Mouse (Mus musculus) liver, adult 2 months (tissue): ENCODE measurements around the gene Olfr1058. TPM values are rescaled to one million over a fixed set of nuclear protein-coding genes. Genes with fewer than 3 reads are reported as not detected.
"Not testable (repeated sequence)": the region's sequence is repeated elsewhere in the genome, so short reads cannot be mapped to it uniquely, and the experiment has no call there.

Experiments
- DNase-seq: peaks from one replicate; pipeline ENCODE4 v3.0.0-alpha.2; 2011; ENCODE audit warnings: low read depth, low spot score; ENCODE audit errors: extremely low read depth
- H3K27ac ChIP-seq: fragments of 200-500 bp; replicated peaks from 2 replicates; pipeline ENCODE4 v1.5.1; 2012; ENCODE audit warnings: low read depth, mild to moderate bottlenecking, control low read depth, inconsistent platforms, low read length; ENCODE audit not compliant: insufficient read depth
- H3K27me3 ChIP-seq: fragments of 200-500 bp; 2 replicates; pipeline ENCODE4 v1.6.1; 2012; ENCODE audit warnings: mild to moderate bottlenecking, moderate library complexity, low read length, inconsistent platforms; ENCODE audit not compliant: control insufficient read depth, insufficient read depth
- H3K36me3 ChIP-seq: fragments of 200-500 bp; 2 replicates; pipeline ENCODE4 v1.6.1; 2012; ENCODE audit warnings: low read length, inconsistent platforms; ENCODE audit not compliant: control insufficient read depth, insufficient read depth
- H3K4me1 ChIP-seq: fragments of 200-500 bp; 2 replicates; pipeline ENCODE4 v1.6.1; 2011; ENCODE audit warnings: low read length; ENCODE audit not compliant: control insufficient read depth, insufficient read depth
- H3K4me3 ChIP-seq: fragments of 200-500 bp; 2 replicates; pipeline ENCODE4 v1.5.1; 2011; ENCODE audit warnings: low read depth, mild to moderate bottlenecking, control low read depth, low read length, moderate library complexity; ENCODE audit not compliant: insufficient read depth
- H3K79me2 ChIP-seq: fragments of 200-500 bp; 2 replicates; pipeline ENCODE4 v1.6.1; 2012; ENCODE audit warnings: inconsistent platforms, mild to moderate bottlenecking, low read length, moderate library complexity; ENCODE audit not compliant: control insufficient read depth, insufficient read depth
- H3K9ac ChIP-seq: fragments of 200-500 bp; 2 replicates; pipeline ENCODE4 v1.6.1; 2012; ENCODE audit warnings: low read depth, mild to moderate bottlenecking, control low read depth, inconsistent platforms, low read length
- CTCF ChIP-seq: fragments of 200-500 bp; IDR thresholded peaks from 2 replicates; pipeline ENCODE4 v1.5.1; 2011; ENCODE audit warnings: low read depth, low read length, control low read depth
- POLR2A ChIP-seq: fragments of 200-500 bp; IDR thresholded peaks from 2 replicates; pipeline ENCODE4 v1.6.1; 2011; ENCODE audit warnings: low read length, control low read depth; ENCODE audit not compliant: insufficient read depth; ENCODE audit errors: extremely low read depth
- WGBS: fragments of 180-500 bp; shearing (Covaris S2); methylation state at CpG from one replicate; pipeline ENCODE4 v1.1.7; 2018; 5-methylcytosine and 5-hydroxymethylcytosine counted together
- polyA plus RNA-seq: library from polyadenylated mRNA; depleted of rRNA; stranded (reverse); fragments of >200 nt; gene quantifications from 2 replicates; pipeline ENCODE4 v1.2.3, GENCODE M21; 2012; rRNA removed
- total RNA-seq: library from RNA; depleted of rRNA; stranded (reverse); fragments of >200 nt; gene quantifications from 2 replicates; pipeline ENCODE4 v1.2.3, GENCODE M21; 2014; rRNA removed

Olfr1058 gene
- not detected in 2 replicates for total RNA-seq
- not detected in 2 replicates for polyA plus RNA-seq

GRCm38 (mm10) chr2:86388461-86388860 lies at the start of gene Olfr1058:
Gene Olfr1058, minus strand, starts transcription at chr2:86388561.
- not testable (repeated sequence) for H3K79me2 ChIP-seq, H3K4me3 ChIP-seq, H3K27me3 ChIP-seq, H3K36me3 ChIP-seq, H3K27ac ChIP-seq, H3K9ac ChIP-seq, DNase-seq, H3K4me1 ChIP-seq

- H3K9ac ChIP-seq, H3K4me3 ChIP-seq, DNase-seq, H3K79me2 ChIP-seq, H3K27me3 ChIP-seq, H3K4me1 ChIP-seq, H3K36me3 ChIP-seq, H3K27ac ChIP-seq: not testable (repeated sequence)
- 89% methylated on average over 8 of the region's 8 CpGs for WGBS
Measured at GRCm38 (mm10) chr2:86428511-86428910, 40.1 kb upstream of the Olfr1058 start.

GRCm38 (mm10) chr2:86426649-86427048 lies 38.3 kb upstream of the Olfr1058 start, which contains the start of gene Olfr1062:
Gene Olfr1062, minus strand, starts transcription at chr2:86426749.
- not testable (repeated sequence) for H3K27ac ChIP-seq, H3K4me1 ChIP-seq, H3K4me3 ChIP-seq

GRCm38 (mm10) chr2:86413950-86414349 lies 25.6 kb upstream of the Olfr1058 start, which contains the start of gene Olfr1061:
Gene Olfr1061, minus strand, starts transcription at chr2:86414050.
- no peaks in the 10 kb centered on the region for H3K27me3 ChIP-seq
- H3K27ac ChIP-seq, result no peak within 1 kb of the TSS
- H3K9ac ChIP-seq, result no peak within 1 kb of the TSS
- WGBS, result 74% methylated on average over 1 of the region's 1 CpGs
- TF ChIP-seq CTCF, result no peak
- H3K36me3 ChIP-seq, result no peaks in the 10 kb centered on the region
- H3K79me2 ChIP-seq, result no peaks in the 10 kb centered on the region
- H3K4me1 ChIP-seq, result no peaks in the 10 kb centered on the region
- H3K4me3 ChIP-seq, result no peak within 1 kb of the TSS
- no peak for DNase-seq

More at GRCm38 (mm10) chr2:86426649-86427048, 38.3 kb upstream of the Olfr1058 start, which contains the start of gene Olfr1062:
- not testable (repeated sequence) for H3K27me3 ChIP-seq, DNase-seq, H3K79me2 ChIP-seq, H3K9ac ChIP-seq, H3K36me3 ChIP-seq

- Histone ChIP-seq H3K36me3 (no peaks in the 10 kb centered on the region), H3K4me3 (no peak overlapping the region), H3K9ac (no peak overlapping the region), H3K4me1 (no peaks in the 10 kb centered on the region), H3K27ac (no peak overlapping the region), H3K79me2 (no peaks in the 10 kb centered on the region), H3K27me3 (no peaks in the 10 kb centered on the region)
- TF ChIP-seq POLR2A (no peak), CTCF (no peak)
- WGBS, result 81% methylated on average over 2 of the region's 2 CpGs
- DNase-seq, result no peak
Measured at GRCm38 (mm10) chr2:86395114-86395513, 6.8 kb upstream of the Olfr1058 start.

- Histone ChIP-seq H3K36me3 (no peaks in the 10 kb centered on the region), H3K27me3 (no peaks in the 10 kb centered on the region), H3K27ac (no peak within 1 kb of the TSS), H3K9ac (no peak within 1 kb of the TSS), H3K4me3 (no peak within 1 kb of the TSS), H3K4me1 (no peaks in the 10 kb centered on the region), H3K79me2 (no peaks in the 10 kb centered on the region)
- DNase-seq, result no peak
- TF ChIP-seq CTCF (no peak), POLR2A (no peak)
Measured at GRCm38 (mm10) chr2:86378293-86378692, 10.1 kb downstream of the Olfr1058 start, which contains the start of gene Olfr1057. Gene Olfr1057, minus strand, starts transcription at chr2:86378393.

GRCm38 (mm10) chr2:86366342-86366741 lies 22.0 kb downstream of the Olfr1058 start:
- H3K27me3 ChIP-seq, H3K4me1 ChIP-seq, H3K27ac ChIP-seq, H3K36me3 ChIP-seq, H3K79me2 ChIP-seq, DNase-seq, H3K9ac ChIP-seq, H3K4me3 ChIP-seq: not testable (repeated sequence)
- 94% methylated on average over 2 of the region's 6 CpGs for WGBS
